Mouse (Mus musculus) small intestine, adult 2 months (tissue): ENCODE measurements around the gene Pnma1. TPM values are rescaled to one million over a fixed set of nuclear protein-coding genes. Genes with fewer than 3 reads are reported as not detected.

Source experiments
- H3K27ac ChIP-seq: fragments of 200-500 bp; 2 replicates; pipeline ENCODE4 v1.5.1; 2012; ENCODE audit warnings: low read depth, low read length, control low read depth, inconsistent platforms; ENCODE audit not compliant: insufficient read depth
- H3K27me3 ChIP-seq: fragments of 200-500 bp; 2 replicates; pipeline ENCODE4 v1.6.1; 2012; ENCODE audit warnings: mild to moderate bottlenecking, moderate library complexity, low read length, inconsistent platforms; ENCODE audit not compliant: control insufficient read depth, insufficient read depth
- H3K36me3 ChIP-seq: fragments of 200-500 bp; 2 replicates; pipeline ENCODE4 v1.6.1; 2012; ENCODE audit warnings: mild to moderate bottlenecking, low read length, control low read depth, inconsistent platforms; ENCODE audit not compliant: control insufficient read depth, insufficient read depth
- H3K4me1 ChIP-seq: fragments of 200-500 bp; 2 replicates; pipeline ENCODE4 v1.6.1; 2012; ENCODE audit warnings: low read length, inconsistent platforms, mixed read lengths; ENCODE audit not compliant: control insufficient read depth, insufficient read depth, insufficient read length
- H3K4me3 ChIP-seq: fragments of 200-500 bp; 2 replicates; pipeline ENCODE4 v1.5.1; 2012; ENCODE audit warnings: low read depth, mild to moderate bottlenecking, control low read depth, inconsistent platforms, low read length, moderate library complexity
- CTCF ChIP-seq: fragments of 200-500 bp; IDR thresholded peaks from 2 replicates; pipeline ENCODE4 v1.5.1; 2012; ENCODE audit warnings: low read depth, mild to moderate bottlenecking, control low read depth, inconsistent platforms, low read length, moderate library complexity, mixed read lengths; ENCODE audit not compliant: insufficient replicate concordance, insufficient read length; ENCODE audit errors: extremely low read depth
- POLR2A ChIP-seq: fragments of 200-500 bp; IDR thresholded peaks from 2 replicates; pipeline ENCODE4 v1.6.1; 2012; ENCODE audit warnings: low read depth, mild to moderate bottlenecking, control low read depth, inconsistent platforms, low read length, moderate library complexity
- WGBS: fragments of 180-500 bp; shearing (Covaris S2); methylation state at CpG from one replicate; pipeline ENCODE4 v1.1.7; 2018; 5-methylcytosine and 5-hydroxymethylcytosine counted together
- polyA plus RNA-seq: library from polyadenylated mRNA; depleted of rRNA; stranded (reverse); fragments of >200 nt; gene quantifications from 2 replicates; pipeline ENCODE4 v1.2.3, GENCODE M21; 2012; rRNA removed

The Pnma1 gene
- 0.10 and 0.33 TPM in 2 replicates for polyA plus RNA-seq

DNA sequence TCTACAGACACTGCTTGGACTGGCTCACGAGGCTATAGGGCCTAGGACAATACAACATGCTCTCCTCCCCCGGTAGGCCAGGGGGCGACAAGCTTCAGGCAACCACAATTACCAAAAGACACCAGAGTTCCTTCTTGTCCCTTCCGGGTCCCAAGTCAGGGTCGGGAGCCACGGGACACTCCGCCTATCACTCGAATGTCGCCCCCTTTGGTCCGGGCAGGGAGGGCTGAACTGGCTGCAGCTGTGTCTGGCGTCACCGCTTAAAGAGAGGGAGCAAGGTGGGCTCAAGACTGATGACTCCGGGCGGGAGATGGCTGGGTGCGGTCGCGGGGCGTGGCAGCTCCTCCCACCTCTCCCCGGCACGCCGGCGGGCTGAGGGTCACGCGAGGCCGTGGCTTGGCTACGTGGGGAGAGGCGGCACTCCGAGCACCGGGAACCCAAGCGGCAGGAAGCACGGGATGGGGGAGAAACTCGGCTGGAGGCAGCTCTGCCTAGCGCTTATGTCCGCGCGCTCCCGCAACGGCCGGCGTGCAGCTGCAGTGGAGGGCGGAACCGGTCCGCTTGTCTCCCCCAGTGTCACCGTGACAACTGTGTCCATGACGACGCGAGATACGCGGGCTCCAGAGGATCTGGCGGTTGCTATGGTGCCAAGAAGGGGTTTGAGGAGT lies at the start of gene Pnma1:
Gene Pnma1, minus strand, starts transcription at position 536 of the 668 bp plus-strand sequence.
- peak; percentile 22; the same call in 1 of the 2 replicates for TF ChIP-seq CTCF
- no peak; the same call in 1 of the 2 replicates for TF ChIP-seq POLR2A
- no peaks in the 10 kb centered on the region for H3K27me3 ChIP-seq
- peaks cover 11% of the 10 kb centered on the region for H3K4me1 ChIP-seq
- peaks cover 25% of the 10 kb centered on the region for H3K36me3 ChIP-seq
- no peak within 1 kb of the TSS for H3K27ac ChIP-seq
- H3K4me3 ChIP-seq: peak within 1 kb of the TSS; percentile 69
- WGBS: 2% methylated on average over 50 of the region's 50 CpGs

DNA sequence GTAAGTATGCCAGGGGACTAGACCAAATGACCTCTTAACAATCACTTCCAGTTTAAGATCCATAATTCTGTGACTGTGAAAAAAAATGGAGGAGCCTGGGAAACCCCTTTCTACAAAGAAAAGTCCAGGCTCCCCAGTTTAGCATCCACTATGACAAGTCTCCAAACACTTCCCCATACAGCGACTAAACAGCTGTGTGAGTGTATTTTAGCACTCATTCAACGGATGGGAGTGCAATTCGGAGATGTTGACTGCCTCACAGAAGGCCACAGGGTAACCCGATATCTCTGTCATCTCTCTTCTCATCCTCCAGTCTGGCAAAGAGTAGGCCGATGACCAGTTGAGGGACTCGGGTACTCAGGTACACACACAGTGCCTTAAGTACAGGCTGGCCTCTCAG lies 46.9 kb upstream of the Pnma1 start:
- 73% methylated on average over 6 of the region's 6 CpGs for WGBS
- H3K36me3 ChIP-seq: no peaks in the 10 kb centered on the region
- peaks cover 22% of the 10 kb centered on the region for H3K4me1 ChIP-seq
- TF ChIP-seq POLR2A (no peak), CTCF (no peak)
- H3K4me3 ChIP-seq: no peak overlapping the region
- H3K27ac ChIP-seq: no peak overlapping the region
- no peaks in the 10 kb centered on the region for H3K27me3 ChIP-seq

DNA sequence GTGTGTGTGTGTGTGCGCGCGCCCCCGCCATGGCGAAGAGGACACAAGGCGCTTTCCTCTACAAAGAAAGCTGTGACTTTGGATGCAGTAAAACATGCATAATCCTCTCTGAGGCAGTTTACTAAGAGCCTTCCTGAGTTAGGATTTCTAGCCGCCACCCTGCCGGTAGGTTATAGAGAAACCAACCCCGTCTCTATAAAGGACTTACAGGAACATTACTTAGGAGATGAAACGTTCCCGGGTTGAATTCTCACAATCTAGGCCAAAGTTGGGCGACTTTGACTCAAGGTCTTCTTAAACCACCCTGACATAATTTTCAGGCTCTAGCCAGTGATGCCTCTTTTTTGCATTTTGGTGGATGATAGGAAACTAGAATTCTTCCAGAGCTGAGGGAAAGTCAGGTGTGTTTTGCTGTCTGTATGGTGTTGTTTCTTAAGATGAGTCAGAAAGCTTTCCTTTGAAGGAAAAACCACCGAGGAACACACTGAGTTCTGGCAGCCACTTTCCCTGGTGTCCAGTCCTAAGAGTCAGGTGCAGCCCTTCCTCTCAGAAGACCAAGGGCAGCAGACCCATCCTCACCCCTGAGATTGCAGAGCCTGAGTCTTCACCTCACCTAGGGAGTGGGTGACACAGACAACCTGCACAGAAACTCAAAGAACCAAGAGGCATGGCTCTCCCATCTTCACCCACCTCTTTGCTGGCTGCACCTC lies 46.3 kb upstream of the Pnma1 start:
- H3K36me3 ChIP-seq: no peaks in the 10 kb centered on the region
- peak overlapping the region; percentile 77 for H3K27ac ChIP-seq
- peaks cover 28% of the 10 kb centered on the region for H3K4me1 ChIP-seq

DNA sequence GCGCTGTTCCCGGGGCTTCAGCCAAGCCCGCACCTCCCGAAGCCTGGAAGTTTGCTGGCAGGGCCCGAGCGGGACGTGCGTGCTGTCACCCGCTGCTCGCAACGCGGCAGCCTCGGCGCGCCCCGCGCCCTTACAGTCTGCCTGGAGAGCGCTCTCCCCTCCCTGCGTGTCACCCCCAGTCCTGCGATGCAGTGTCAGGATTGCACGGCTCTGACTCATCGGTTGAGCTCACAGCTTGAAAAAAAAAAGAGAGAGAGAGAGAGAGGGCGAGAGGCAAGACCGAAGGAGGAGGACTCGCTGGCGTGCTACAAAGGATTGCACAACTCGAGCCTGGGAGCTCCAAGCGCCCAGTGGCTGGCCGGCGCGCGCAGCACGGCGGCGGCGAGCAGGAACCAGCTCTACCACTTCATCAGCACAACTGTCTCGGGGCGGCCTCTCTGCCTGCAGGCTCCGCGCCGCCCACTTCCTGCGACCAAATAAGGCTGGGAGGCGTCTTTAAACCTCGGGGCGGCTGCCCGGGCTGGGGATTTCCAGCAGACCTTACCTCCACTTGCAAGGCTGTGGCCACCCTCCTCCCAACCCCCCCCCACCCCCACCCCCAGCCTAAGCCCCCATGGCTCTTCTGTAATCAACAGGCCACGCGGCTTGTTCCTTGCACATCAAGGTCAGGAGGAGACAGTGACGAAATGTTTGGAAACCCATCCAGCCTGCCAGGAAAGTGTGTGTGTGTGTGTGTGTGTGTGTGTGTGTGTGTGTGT lies 45.5 kb upstream of the Pnma1 start:
- H3K4me1 ChIP-seq: peaks cover 35% of the 10 kb centered on the region
- WGBS: under 1% methylated on average over 49 of the region's 49 CpGs

More for the DNA sequence above, 46.3 kb upstream of the Pnma1 start:
- TF ChIP-seq CTCF (no peak), POLR2A (no peak)
- 4% methylated on average over 13 of the region's 13 CpGs for whole genome bisulfite sequencing
- peak overlapping the region; percentile 64 for H3K4me3 ChIP-seq
- no peaks in the 10 kb centered on the region for H3K27me3 ChIP-seq

DNA sequence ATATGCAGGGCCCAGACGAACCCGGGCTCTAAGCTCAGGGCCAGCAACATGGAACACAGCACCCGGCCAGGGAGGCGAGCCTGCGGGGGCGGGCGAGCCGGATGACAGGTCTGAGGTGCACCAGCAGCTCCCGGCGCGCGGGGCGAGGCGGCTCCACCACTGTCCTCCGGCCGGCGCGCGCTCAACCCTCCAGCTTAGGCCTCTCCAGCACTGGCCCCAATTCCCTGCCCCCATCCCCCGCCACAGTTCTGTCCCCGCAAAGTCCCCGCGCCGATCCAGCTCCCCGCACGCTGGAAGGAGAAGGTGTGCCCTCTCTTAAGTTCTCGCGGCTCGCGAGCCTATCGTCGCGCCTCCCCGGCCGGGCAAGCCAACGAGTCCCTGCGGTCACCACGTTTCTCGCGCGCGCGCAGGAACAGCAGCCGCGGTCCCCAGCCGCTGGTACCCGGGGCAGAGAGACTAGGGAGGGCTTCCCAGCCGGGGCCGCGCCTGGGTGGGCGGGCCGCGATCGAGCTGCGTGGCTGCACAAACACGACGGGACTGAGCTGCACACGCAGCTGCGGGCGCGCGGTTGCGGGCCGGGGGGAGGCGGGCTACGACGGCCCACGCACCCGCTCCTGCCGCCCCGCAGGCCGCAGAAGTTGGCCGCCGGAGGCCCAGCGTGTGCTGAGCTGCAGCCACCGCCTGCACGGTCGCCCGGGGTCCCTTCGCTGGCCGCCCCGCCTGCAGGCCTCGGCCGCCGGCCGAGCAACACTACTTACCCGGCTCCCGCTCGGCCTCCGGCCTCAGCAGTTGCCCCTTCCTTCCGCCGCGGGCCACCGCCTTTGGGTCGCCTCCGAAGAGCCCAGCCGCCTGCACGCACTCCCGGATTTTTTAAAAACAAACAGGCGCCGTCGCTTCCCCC lies 44.7 kb upstream of the Pnma1 start:
- TF ChIP-seq CTCF: no peak
- no peak; the same call in 1 of the 2 replicates for TF ChIP-seq POLR2A
- under 1% methylated on average over 97 of the region's 102 CpGs for WGBS
- H3K27me3 ChIP-seq: no peaks in the 10 kb centered on the region
- H3K4me3 ChIP-seq: peak overlapping the region; percentile 64
- peak overlapping the region; percentile 93 for H3K27ac ChIP-seq
- H3K4me1 ChIP-seq: peaks cover 44% of the 10 kb centered on the region
- H3K36me3 ChIP-seq: no peaks in the 10 kb centered on the region

More for the DNA sequence above, 45.5 kb upstream of the Pnma1 start:
- H3K4me3 ChIP-seq: peak overlapping the region; percentile 64
- no peaks in the 10 kb centered on the region for H3K27me3 ChIP-seq
- H3K27ac ChIP-seq: peak overlapping the region; percentile 93
- TF ChIP-seq CTCF: no peak
- TF ChIP-seq POLR2A: peak; percentile 82
- H3K36me3 ChIP-seq: no peaks in the 10 kb centered on the region

DNA sequence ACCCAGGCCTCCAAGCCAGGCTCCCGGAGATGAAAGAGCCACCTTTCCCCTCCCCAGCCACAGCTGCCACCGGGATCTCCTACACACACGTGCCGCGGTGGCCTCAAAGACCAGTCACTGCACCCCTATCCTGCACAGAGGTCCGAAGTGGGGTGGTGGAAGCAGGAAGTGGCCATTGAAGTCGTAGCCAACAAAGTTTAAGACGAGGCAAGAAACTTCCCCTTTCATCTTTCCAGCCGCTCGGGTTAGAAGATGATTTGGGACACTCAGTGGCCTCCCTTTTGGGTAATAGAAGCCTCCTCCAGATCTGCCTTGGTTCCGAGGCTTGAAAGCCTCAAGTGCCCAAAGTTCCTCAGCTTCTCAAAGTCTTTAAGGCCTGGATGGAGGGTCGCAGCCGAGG lies 44.0 kb upstream of the Pnma1 start:
- peak overlapping the region; percentile 64 for H3K4me3 ChIP-seq
- H3K4me1 ChIP-seq: peaks cover 51% of the 10 kb centered on the region
- no peaks in the 10 kb centered on the region for H3K27me3 ChIP-seq
- WGBS: 6% methylated on average over 13 of the region's 13 CpGs
- no peaks in the 10 kb centered on the region for H3K36me3 ChIP-seq
- TF ChIP-seq POLR2A: no peak
- TF ChIP-seq CTCF: no peak
- H3K27ac ChIP-seq: peak overlapping the region; percentile 93
